Comparison of ENCODE assay signal across 9 mouse cellular contexts in genomic region chr16:76129982-76130381, GRCm38 (mm10).
A peak's percentile ranks its signal among the peaks of the same experiment; 100 is the strongest.
DNase-seq lines count a peak whose midpoint lies in the region; ATAC-seq and TF ChIP-seq lines count a peak whose summit lies in the region.
"Had no signal": no experiment of that assay in that cellular context is flagged by ENCODE, and none has a peak within 500 bp of the region (broad histone marks: within the 10 kb centered on the region; RNA-seq: fewer than 3 reads in every experiment).

No protein-coding gene starts in this region.

- H3K9me3 ChIP-seq in intestine, postnatal 0 days (ENCODE audit: control insufficient read depth), result no peaks in the 10 kb centered on the region
- H3K9me3 ChIP-seq in intestine, embryonic 15.5 days, result no peaks in the 10 kb centered on the region
- H3K9me3 ChIP-seq in CH12.LX (replicated peaks; ENCODE audit: low read length), result peaks cover 69% of the 10 kb centered on the region
- H3K9me3 ChIP-seq in hindbrain, embryonic 16.5 days (ENCODE audit: control insufficient read depth, low read length), result no peaks in the 10 kb centered on the region
- H3K9me3 ChIP-seq: embryonic facial prominence, embryonic 15.5 days had no signal

- in situ Hi-C loops in CH12.LX (cut with MboI; ENCODE audit: low pct_ligation_motif_present, low pct_unique_long_range_greater_than_20kb, low sequenced_read_pairs), result no loop called here

- H3K36me3 ChIP-seq in intestine, postnatal 0 days (ENCODE audit: control insufficient read depth, insufficient read depth), result no peaks in the 10 kb centered on the region
- no peaks in the 10 kb centered on the region for H3K36me3 ChIP-seq in intestine, embryonic 15.5 days
- H3K36me3 ChIP-seq in CH12.LX (replicated peaks in 1 of 2; ENCODE audit: control insufficient read depth in 1 of 2, insufficient read depth in 1 of 2, low read length in 1 of 2), result no peaks in the 10 kb centered on the region
- H3K36me3 ChIP-seq in hindbrain, embryonic 16.5 days (ENCODE audit: control insufficient read depth, insufficient read depth, low read length), result no peaks in the 10 kb centered on the region
- H3K36me3 ChIP-seq: embryonic facial prominence, embryonic 15.5 days had no signal

- H3K27me3 ChIP-seq in intestine, postnatal 0 days (replicated peaks; ENCODE audit: control insufficient read depth, insufficient read depth, low read length), result no peaks in the 10 kb centered on the region
- H3K27me3 ChIP-seq in intestine, embryonic 15.5 days (replicated peaks), result no peaks in the 10 kb centered on the region
- no peaks in the 10 kb centered on the region for H3K27me3 ChIP-seq in CH12.LX (replicated peaks)
- no peaks in the 10 kb centered on the region for H3K27me3 ChIP-seq in hindbrain, embryonic 16.5 days (replicated peaks; ENCODE audit: control insufficient read depth, insufficient read depth, low read length)
- H3K27me3 ChIP-seq: embryonic facial prominence, embryonic 15.5 days had no signal

- no peak for TF ChIP-seq POLR2A in CH12.LX (IDR thresholded peaks at IDR 0.05; ENCODE audit: low read depth, low read length)

- no peak overlapping the region for H3K4me2 ChIP-seq in intestine, postnatal 0 days (replicated peaks; ENCODE audit: low read depth)
- H3K4me2 ChIP-seq in intestine, embryonic 15.5 days (replicated peaks), result no peak overlapping the region
- H3K4me2 ChIP-seq in CH12.LX (ENCODE audit: insufficient read depth, low read depth, poor library complexity, severe bottlenecking), result no peak overlapping the region
- no peak overlapping the region for H3K4me2 ChIP-seq in hindbrain, embryonic 16.5 days (ENCODE audit: low read length)
- H3K4me2 ChIP-seq: embryonic facial prominence, embryonic 15.5 days had no signal

- H3K79me2 ChIP-seq in CH12.LX (replicated peaks; ENCODE audit: control insufficient read depth, extremely low read depth, insufficient read depth, poor library complexity, severe bottlenecking), result no peaks in the 10 kb centered on the region

- no peak for ATAC-seq in intestine, postnatal 0 days
- no peak for ATAC-seq in intestine, embryonic 15.5 days
- ATAC-seq in hindbrain, embryonic 16.5 days, result no peak

- no peaks in the 10 kb centered on the region for H3K4me1 ChIP-seq in intestine, postnatal 0 days (replicated peaks; ENCODE audit: control insufficient read depth, insufficient read depth, low read length)
- H3K4me1 ChIP-seq in intestine, embryonic 15.5 days (replicated peaks), result no peaks in the 10 kb centered on the region
- H3K4me1 ChIP-seq in CH12.LX (ENCODE audit: control insufficient read depth in 1 of 2, insufficient read depth in 2 of 2), result no peaks in the 10 kb centered on the region
- no peaks in the 10 kb centered on the region for H3K4me1 ChIP-seq in hindbrain, embryonic 16.5 days (ENCODE audit: control insufficient read depth, insufficient read depth, low read depth, low read length)
- H3K4me1 ChIP-seq: embryonic facial prominence, embryonic 15.5 days had no signal

- no peak for TF ChIP-seq EP300 in CH12.LX (IDR thresholded peaks at IDR 0.05; ENCODE audit: low read length)

- peak; percentile 59 for TF ChIP-seq RAD21 in CH12.LX (IDR thresholded peaks at IDR 0.05; ENCODE audit: low read depth, low read length)

- no peak overlapping the region for H3K9ac ChIP-seq in intestine, postnatal 0 days (ENCODE audit: low read depth, low read length)
- H3K9ac ChIP-seq in intestine, embryonic 15.5 days, result no peak overlapping the region
- no peak overlapping the region for H3K9ac ChIP-seq in CH12.LX (ENCODE audit: insufficient read depth, low read depth)
- no peak overlapping the region for H3K9ac ChIP-seq in hindbrain, embryonic 16.5 days (ENCODE audit: low read depth, low read length)
- H3K9ac ChIP-seq: embryonic facial prominence, embryonic 15.5 days had no signal

- H3K27ac ChIP-seq in intestine, postnatal 0 days (ENCODE audit: low read depth, low read length), result no peak overlapping the region
- no peak overlapping the region for H3K27ac ChIP-seq in intestine, embryonic 15.5 days
- H3K27ac ChIP-seq in CH12.LX (ENCODE audit: insufficient read depth, low read depth), result no peak overlapping the region
- H3K27ac ChIP-seq in hindbrain, embryonic 16.5 days (ENCODE audit: low read depth, low read length), result no peak overlapping the region
- H3K27ac ChIP-seq: embryonic facial prominence, embryonic 15.5 days had no signal

- peak; percentile 11 for DNase-seq in CH12.LX (ENCODE audit: extremely low read depth)
- DNase-seq in brain, adult 2 months (ENCODE audit: low read depth, low spot score), result peak; percentile 26
- DNase-seq in kidney, postnatal 4 days, result peak; percentile 17 to 38
- peak; percentile 48 to 74 for DNase-seq in spleen, postnatal 4 days (ENCODE audit: low spot score in 2 of 2)
- no peak for DNase-seq in cerebellum, adult 9-10 months

- TF ChIP-seq CTCF in intestine, postnatal 0 days (IDR thresholded peaks at IDR 0.05; ENCODE audit: low read depth), result peak; percentile 70
- peak in 1 of 2 experiments; percentile 59; a peak in 2 of 4 replicates for TF ChIP-seq CTCF in CH12.LX (conservative IDR thresholded peaks at IDR 0.05 in 1 of 2, IDR thresholded peaks at IDR 0.05 in 1 of 2; ENCODE audit: low read depth in 2 of 2, low read length in 2 of 2)

- dilution Hi-C loops in CH12.LX (cut with MboI; ENCODE audit: extremely low pct_ligation_motif_present, extremely low pct_unique_long_range_greater_than_20kb, low sequenced_read_pairs), result no loop called here

- 89% methylated on average over 2 of the region's 2 CpGs for WGBS in intestine, postnatal 0 days
- WGBS in intestine, embryonic 15.5 days, result 91% methylated on average over 2 of the region's 2 CpGs
- 92% methylated on average over 2 of the region's 2 CpGs for WGBS in hindbrain, embryonic 16.5 days

- H3K4me3 ChIP-seq in intestine, postnatal 0 days (ENCODE audit: low read depth, low read length), result no peak overlapping the region
- H3K4me3 ChIP-seq in intestine, embryonic 15.5 days (replicated peaks), result no peak overlapping the region
- H3K4me3 ChIP-seq in CH12.LX (replicated peaks in 1 of 3; ENCODE audit: low read depth in 2 of 3, low read length in 2 of 3, poor library complexity in 1 of 3), result no peak overlapping the region
- no peak overlapping the region for H3K4me3 ChIP-seq in hindbrain, embryonic 16.5 days (ENCODE audit: low read length)
- H3K4me3 ChIP-seq: embryonic facial prominence, embryonic 15.5 days had no signal

TF ChIP-seq in CH12.LX, 34 proteins besides CTCF, POLR2A, EP300 and RAD21:
- TF ChIP-seq CHD2 (IDR thresholded peaks at IDR 0.05; ENCODE audit: low read length) (no peak), ZC3H11A (IDR thresholded peaks at IDR 0.05; ENCODE audit: low read depth, low read length) (no peak), SIN3A (IDR thresholded peaks at IDR 0.05; ENCODE audit: low read length) (no peak), NELFE (IDR thresholded peaks at IDR 0.05; ENCODE audit: low read depth, low read length) (no peak), SMC3 (IDR thresholded peaks at IDR 0.05; ENCODE audit: low read depth, low read length) (peak; percentile 65), TBP (conservative IDR thresholded peaks at IDR 0.05; ENCODE audit: low read depth, low read length) (no peak), ELF1 (IDR thresholded peaks at IDR 0.05; ENCODE audit: low read depth, low read length) (no peak), RCOR1 (conservative IDR thresholded peaks at IDR 0.05; ENCODE audit: low read depth, low read length) (no peak)
